Mouse (Mus musculus): ENCODE data around the gene Eomes.
A peak's percentile ranks its signal among the peaks of the same experiment; 100 is the strongest.

DNA sequence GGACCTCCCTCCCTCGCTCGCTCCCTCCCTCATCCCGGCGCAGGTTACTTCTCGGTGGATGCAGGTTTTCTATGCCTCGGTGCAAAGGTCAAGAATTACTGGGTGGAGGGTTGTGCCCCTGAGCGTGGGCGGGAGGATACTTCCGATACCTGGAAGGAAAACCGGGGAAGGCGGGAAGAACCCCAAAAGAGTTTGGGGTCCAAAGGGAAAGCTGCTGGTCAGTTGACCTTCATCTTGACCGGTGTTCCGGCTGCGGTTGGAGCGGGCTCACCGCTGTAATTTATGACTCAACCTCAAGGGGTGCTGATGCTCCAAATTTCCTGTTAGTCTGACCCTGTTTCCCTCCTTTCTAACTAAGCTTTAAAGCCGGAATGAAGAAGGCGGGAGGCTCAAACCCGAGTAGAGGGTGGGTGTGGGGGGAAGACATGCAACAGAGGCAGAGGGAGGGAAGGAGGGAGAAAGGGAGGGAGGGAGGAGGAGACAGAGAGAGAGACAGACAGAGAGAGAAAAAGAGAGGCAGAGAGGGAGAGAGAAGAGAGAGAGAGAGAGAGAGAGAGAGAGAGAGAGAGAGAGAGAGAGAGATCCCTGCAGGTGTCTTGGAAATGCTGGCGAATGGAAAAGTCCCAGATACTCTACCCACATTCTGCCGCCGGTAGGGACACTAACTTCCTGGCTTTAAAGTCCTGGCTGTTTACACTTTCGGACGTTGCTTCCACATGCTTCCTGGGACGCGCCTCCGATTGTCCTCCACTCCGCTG is 10.3 kb downstream of the Eomes start:
- TF ChIP-seq POLR2A (IDR thresholded peaks at IDR 0.05; ENCODE audit: low read depth, low read length) (no peak), CTCF (IDR thresholded peaks at IDR 0.05; ENCODE audit: extremely low read depth, insufficient read length, insufficient replicate concordance, low read depth, low read length) (peak; percentile 45; the same call in 1 of the 2 replicates)
